Mouse (Mus musculus): ENCODE results near the gene Dolk. TPM values are rescaled to one million over a fixed set of nuclear protein-coding genes. Genes with fewer than 3 reads are reported as not detected.

Gene Dolk
- total and polyA plus RNA-seq, 3 experiments, result 18.5 to 21.7 TPM; not detected in 1

- no peaks in the 10 kb centered on the region for H3K27me3 ChIP-seq (ENCODE audit: control insufficient read depth in 1 of 2, insufficient read depth in 2 of 2, low read length in 2 of 2)
- no peak overlapping the region for H3K4me3 ChIP-seq (ENCODE audit: control insufficient read depth in 1 of 2, insufficient read depth in 1 of 2, low read depth in 2 of 2, low read length in 2 of 2)
- no peak overlapping the region for H3K27ac ChIP-seq (ENCODE audit: control insufficient read depth, low read depth, low read length)
- no peak overlapping the region for H3K9ac ChIP-seq (ENCODE audit: control insufficient read depth, low read depth, low read length, poor library complexity, severe bottlenecking)
- TF ChIP-seq GATA1 (IDR thresholded peaks at IDR 0.05; ENCODE audit: low read depth, low read length) (no peak), E2F4 (IDR thresholded peaks at IDR 0.05; ENCODE audit: borderline replicate concordance, low read depth, low read length) (no peak), RCOR1 (IDR thresholded peaks at IDR 0.05; ENCODE audit: low read depth, low read length) (no peak), GABPA (IDR thresholded peaks at IDR 0.05; ENCODE audit: low read depth, low read length) (no peak), CHD1 (IDR thresholded peaks at IDR 0.05; ENCODE audit: low read depth, low read length) (no peak), SMC3 (IDR thresholded peaks at IDR 0.05; ENCODE audit: low read depth, low read length) (no peak), CTCF (IDR thresholded peaks at IDR 0.05 in 2 of 3, conservative IDR thresholded peaks at IDR 0.05 in 1 of 3; ENCODE audit: control insufficient read depth in 1 of 3, insufficient read depth in 1 of 3, low read depth in 2 of 3, low read length in 3 of 3, poor library complexity in 1 of 3, severe bottlenecking in 1 of 3) (no peak), MAZ (IDR thresholded peaks at IDR 0.05; ENCODE audit: low read depth, low read length) (no peak), CHD2 (IDR thresholded peaks at IDR 0.05; ENCODE audit: low read length) (no peak), MYB (IDR thresholded peaks at IDR 0.05; ENCODE audit: low read depth, low read length) (no peak), MXI1 (IDR thresholded peaks at IDR 0.05; ENCODE audit: low read depth, low read length) (no peak), RAD21 (IDR thresholded peaks at IDR 0.05; ENCODE audit: low read depth, low read length) (no peak), TAL1 (IDR thresholded peaks at IDR 0.05; ENCODE audit: low read length) (no peak), HCFC1 (IDR thresholded peaks at IDR 0.05; ENCODE audit: low read depth, low read length) (no peak), TCF12 (IDR thresholded peaks at IDR 0.05; ENCODE audit: low read depth, low read length) (no peak), EP300 (IDR thresholded peaks at IDR 0.05; ENCODE audit: low read depth in 1 of 2, low read length in 2 of 2) (no peak), TBP (IDR thresholded peaks at IDR 0.05; ENCODE audit: low read depth, low read length) (no peak)
- H3K79me2 ChIP-seq (ENCODE audit: control insufficient read depth, insufficient read depth, low read length, poor library complexity), result peaks cover 1% of the 10 kb centered on the region; the same call in 1 of the 2 replicates
- no peaks in the 10 kb centered on the region for H3K4me1 ChIP-seq (ENCODE audit: control insufficient read depth in 1 of 2, insufficient read depth in 2 of 2, low read length in 2 of 2)
- H3K36me3 ChIP-seq (ENCODE audit: control insufficient read depth in 1 of 2, insufficient read depth in 2 of 2, low read length in 2 of 2), result peaks cover 0 to 52% of the 10 kb centered on the region in 2 experiments; a peak in 2 of 4 replicates
- H3K9me3 ChIP-seq (replicated peaks; ENCODE audit: insufficient read depth, low read length), result no peaks in the 10 kb centered on the region
- DNase-seq (ENCODE audit: low read depth, low spot score), result no peak
Measured at GRCm38 (mm10) chr2:30299966-30300365, 13.8 kb upstream of the Dolk start.

GRCm38 (mm10) chr2:30299525-30299924, 13.4 kb upstream of the Dolk start:
- Histone ChIP-seq H3K9ac (ENCODE audit: control insufficient read depth, low read depth, low read length, poor library complexity, severe bottlenecking) (no peak overlapping the region), H3K36me3 (ENCODE audit: control insufficient read depth in 1 of 2, insufficient read depth in 2 of 2, low read length in 2 of 2) (peaks cover 0 to 49% of the 10 kb centered on the region in 2 experiments; a peak in 2 of 4 replicates), H3K4me3 (ENCODE audit: control insufficient read depth in 1 of 2, insufficient read depth in 1 of 2, low read depth in 2 of 2, low read length in 2 of 2) (no peak overlapping the region), H3K4me1 (ENCODE audit: control insufficient read depth in 1 of 2, insufficient read depth in 2 of 2, low read length in 2 of 2) (no peaks in the 10 kb centered on the region), H3K9me3 (replicated peaks; ENCODE audit: insufficient read depth, low read length) (no peaks in the 10 kb centered on the region), H3K27me3 (ENCODE audit: control insufficient read depth in 1 of 2, insufficient read depth in 2 of 2, low read length in 2 of 2) (no peaks in the 10 kb centered on the region), H3K79me2 (ENCODE audit: control insufficient read depth, insufficient read depth, low read length, poor library complexity) (peaks cover 1% of the 10 kb centered on the region; the same call in 1 of the 2 replicates), H3K27ac (ENCODE audit: control insufficient read depth, low read depth, low read length) (no peak overlapping the region)
- TF ChIP-seq JUND (IDR thresholded peaks at IDR 0.05; ENCODE audit: low read depth, low read length) (no peak), CHD2 (IDR thresholded peaks at IDR 0.05; ENCODE audit: low read length) (no peak), CTCF (IDR thresholded peaks at IDR 0.05 in 2 of 3, conservative IDR thresholded peaks at IDR 0.05 in 1 of 3; ENCODE audit: control insufficient read depth in 1 of 3, insufficient read depth in 1 of 3, low read depth in 2 of 3, low read length in 3 of 3, poor library complexity in 1 of 3, severe bottlenecking in 1 of 3) (peak in 2 of 3 experiments; percentile 13 to 41; a peak in 2 of 6 replicates), ELF1 (IDR thresholded peaks at IDR 0.05; ENCODE audit: low read depth, low read length) (no peak), BHLHE40 (IDR thresholded peaks at IDR 0.05; ENCODE audit: borderline replicate concordance, low read depth, low read length) (no peak), MYC (IDR thresholded peaks at IDR 0.05; ENCODE audit: low read depth, low read length) (no peak), KAT2A (conservative IDR thresholded peaks at IDR 0.05; ENCODE audit: low read depth, low read length) (no peak), ZKSCAN1 (IDR thresholded peaks at IDR 0.05; ENCODE audit: low read depth, low read length) (no peak), USF1 (IDR thresholded peaks at IDR 0.05; ENCODE audit: low read depth, low read length) (no peak), ZNF384 (IDR thresholded peaks at IDR 0.05; ENCODE audit: low read depth, low read length) (no peak), TCF12 (IDR thresholded peaks at IDR 0.05; ENCODE audit: low read depth, low read length) (no peak), RAD21 (IDR thresholded peaks at IDR 0.05; ENCODE audit: low read depth, low read length) (peak; percentile 13), MXI1 (IDR thresholded peaks at IDR 0.05; ENCODE audit: low read depth, low read length) (no peak), MEF2A (IDR thresholded peaks at IDR 0.05; ENCODE audit: extremely low read depth, insufficient replicate concordance, low read depth, low read length, poor library complexity, severe bottlenecking) (no peak), NELFE (IDR thresholded peaks at IDR 0.05; ENCODE audit: low read depth, low read length) (no peak), USF2 (IDR thresholded peaks at IDR 0.05; ENCODE audit: borderline replicate concordance in 1 of 2, insufficient read depth in 1 of 2, low read depth in 1 of 2, low read length in 2 of 2) (no peak), HCFC1 (IDR thresholded peaks at IDR 0.05; ENCODE audit: low read depth, low read length) (no peak), SMC3 (IDR thresholded peaks at IDR 0.05; ENCODE audit: low read depth, low read length) (peak; percentile 16; the same call in 1 of the 2 replicates)
- peak; percentile 24 for DNase-seq (ENCODE audit: low read depth, low spot score)
